Mouse (Mus musculus) olfactory bulb, adult 2 months (tissue): ENCODE results near the gene Ncbp2.

Experiments used
- CTCF ChIP-seq: fragments of 200-500 bp; IDR thresholded peaks from 2 replicates; pipeline ENCODE4 v1.5.1; 2012; ENCODE audit warnings: low read depth, mild to moderate bottlenecking, low read length, moderate library complexity; ENCODE audit not compliant: insufficient read depth
- POLR2A ChIP-seq: fragments of 200-500 bp; IDR thresholded peaks from 2 replicates; pipeline ENCODE4 v1.6.1; 2012; ENCODE audit warnings: mild to moderate bottlenecking, low read depth, low read length, moderate library complexity; ENCODE audit not compliant: insufficient read depth

DNA sequence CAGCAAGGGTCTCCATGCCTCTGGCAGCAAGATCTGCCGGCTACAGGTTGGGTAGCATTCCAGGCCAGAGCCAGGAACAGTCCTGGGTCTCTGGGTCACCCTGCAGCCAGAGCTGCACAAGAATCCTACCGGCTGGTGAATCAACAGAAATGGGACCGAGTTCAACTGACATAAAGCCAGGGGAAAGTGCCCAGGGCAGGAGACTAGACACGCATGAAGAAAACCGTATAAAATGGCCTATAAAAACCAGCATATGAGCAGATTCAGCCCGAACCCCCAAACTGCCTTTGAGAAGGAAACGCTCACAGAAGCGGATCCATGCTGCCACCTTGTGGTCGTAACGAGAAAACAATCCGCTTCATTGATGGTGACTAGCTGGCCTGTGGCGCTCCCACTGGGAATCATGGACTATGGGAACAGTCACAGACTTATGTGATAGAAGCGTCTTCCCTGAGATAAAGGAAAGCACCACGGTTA lies 30.0 kb upstream of the Ncbp2 start:
- no peak for TF ChIP-seq POLR2A
- peak; percentile 73 for TF ChIP-seq CTCF
